Mouse (Mus musculus): ENCODE results near the gene Olfr575.

DNA sequence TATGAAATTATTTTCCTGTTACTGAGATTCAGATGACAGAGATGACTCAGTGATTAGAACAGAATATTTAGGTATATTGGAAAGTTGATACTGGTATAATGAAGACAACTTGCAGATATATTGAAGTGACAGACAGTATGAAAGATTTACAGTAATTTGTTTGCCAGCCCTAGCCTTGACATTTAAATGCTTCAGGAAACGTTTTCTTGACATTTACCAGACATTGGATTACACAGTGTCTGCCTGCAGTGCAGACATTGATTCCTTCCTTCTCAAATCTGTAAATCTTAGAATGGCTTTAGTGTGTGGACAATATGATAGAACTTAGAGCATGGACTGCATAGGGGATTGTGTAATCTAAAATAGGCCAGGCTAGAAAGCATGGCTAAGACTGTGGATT is 43.3 kb downstream of the Olfr575 start:
- no peak for TF ChIP-seq CTCF (IDR thresholded peaks at IDR 0.05; ENCODE audit: low read depth)
- TF ChIP-seq EP300 (IDR thresholded peaks at IDR 0.05; ENCODE audit: low read depth): no peak

Data from liver, embryonic 14.5 days (tissue).